Mouse (Mus musculus) ES-E14 (cell line): Measurements from ENCODE around the gene Akr1c19. TPM values are rescaled to one million over a fixed set of nuclear protein-coding genes. Genes with fewer than 3 reads are reported as not detected.
"Not testable (repeated sequence)": the region's sequence is repeated elsewhere in the genome, so short reads cannot be mapped to it uniquely, and the experiment has no call there.

ENCODE experiments used
- DNase-seq: peaks from one replicate; pipeline ENCODE4 v3.0.0-alpha.2; 2013; ENCODE audit warnings: low read depth, low spot score
- H3K27ac ChIP-seq: 2 replicates; pipeline ENCODE4 v1.5.1; 2012; ENCODE audit warnings: low read depth, mild to moderate bottlenecking, low read length, moderate library complexity, mixed read lengths; ENCODE audit not compliant: poor library complexity, insufficient read depth, severe bottlenecking
- H3K36me3 ChIP-seq: 2 replicates; pipeline ENCODE4 v1.6.1; 2012; ENCODE audit warnings: mild to moderate bottlenecking, low read length, moderate library complexity, mixed read lengths; ENCODE audit not compliant: control insufficient read depth, poor library complexity, insufficient read depth, severe bottlenecking
- H3K4me1 ChIP-seq, 2 experiments: fragments of 150-350 bp in 1 of 2; sonication (generic) in 1 of 2; 2 replicates each; pipeline ENCODE4 v1.6.1; 2012; ENCODE audit warnings: low read length in 2 of 2, mild to moderate bottlenecking in 1 of 2, mixed read lengths in 1 of 2; ENCODE audit not compliant: control insufficient read depth in 2 of 2, insufficient read depth in 2 of 2, poor library complexity in 1 of 2
- H3K4me3 ChIP-seq, 2 experiments: fragments of 150-350 bp in 1 of 2; sonication (generic) in 1 of 2; 2 replicates each; pipeline ENCODE4 v1.5.1; 2012; ENCODE audit warnings: low read length in 2 of 2, low read depth in 1 of 2, mild to moderate bottlenecking in 1 of 2, mixed read lengths in 1 of 2; ENCODE audit not compliant: insufficient read depth in 1 of 2, poor library complexity in 1 of 2, severe bottlenecking in 1 of 2
- H3K9ac ChIP-seq: 2 replicates; pipeline ENCODE4 v1.6.1; 2012; ENCODE audit warnings: low read depth, mild to moderate bottlenecking, low read length, mixed read lengths; ENCODE audit not compliant: poor library complexity, insufficient read depth, severe bottlenecking
- H3K9me3 ChIP-seq: fragments of 150-350 bp; sonication (generic); 2 replicates; pipeline ENCODE4 v1.6.1; 2012; ENCODE audit warnings: low read depth, mild to moderate bottlenecking, low read length; ENCODE audit not compliant: control insufficient read depth, insufficient read depth
- CHD2 ChIP-seq: IDR thresholded peaks from 2 replicates; pipeline ENCODE4 v1.6.1; 2014; ENCODE audit warnings: mild to moderate bottlenecking, low read depth, low read length, inconsistent platforms
- HCFC1 ChIP-seq: IDR thresholded peaks from 2 replicates; pipeline ENCODE4 v1.6.1; 2012; ENCODE audit warnings: low read length, inconsistent platforms, borderline replicate concordance; ENCODE audit not compliant: insufficient read depth
- MAFK ChIP-seq: IDR thresholded peaks from 2 replicates; pipeline ENCODE4 v1.6.1; 2014; ENCODE audit warnings: mild to moderate bottlenecking, low read depth, low read length, inconsistent platforms; ENCODE audit not compliant: insufficient read depth
- ZC3H11A ChIP-seq: IDR thresholded peaks from 2 replicates; pipeline ENCODE4 v1.6.1; 2012; ENCODE audit warnings: low read depth, mild to moderate bottlenecking, inconsistent platforms, low read length, borderline replicate concordance
- ZNF384 ChIP-seq: IDR thresholded peaks from 2 replicates; pipeline ENCODE4 v1.6.1; 2012; ENCODE audit warnings: low read depth, low read length, inconsistent platforms
- in situ Hi-C, 2 experiments: fragments of 600-800 bp; cut with MboI; formaldehyde crosslinking; loops; one replicate each; pipeline ENCODE4 v1.15.1; 2025; ENCODE audit warnings: low sequenced_read_pairs in 2 of 2, inconsistent platforms in 1 of 2; ENCODE audit not compliant: unreplicated experiment in 2 of 2
- total RNA-seq: library from RNA; depleted of rRNA; stranded (reverse); fragments of 300-350 nt; gene quantifications from 2 replicates; pipeline ENCODE4 v1.2.3, GENCODE M21; 2012

The Akr1c19 gene
- total RNA-seq, 1 experiment: not detected

DNA sequence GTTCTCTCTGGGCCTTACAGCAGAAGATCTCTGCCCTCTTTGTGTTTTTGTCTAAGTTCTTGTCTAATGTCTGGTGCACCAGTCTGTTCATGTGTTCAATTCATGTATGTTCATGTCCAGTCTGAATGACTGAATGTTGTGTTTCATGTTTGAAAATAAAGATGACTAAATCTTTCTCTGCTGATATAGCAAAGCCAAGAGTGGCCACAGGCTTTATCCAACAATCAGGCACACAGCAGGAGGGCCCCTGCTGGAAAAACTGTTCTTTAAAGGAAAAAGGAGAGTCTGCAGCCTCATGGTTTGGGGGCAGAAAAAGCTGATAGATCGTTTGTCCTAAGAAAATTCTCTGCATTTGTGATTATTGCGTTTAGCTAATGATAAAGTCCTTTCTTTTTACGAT is 16.2 kb upstream of the Akr1c19 start:
- no peak for TF ChIP-seq ZNF384
- TF ChIP-seq CHD2: no peak
- no peak for TF ChIP-seq MAFK
- TF ChIP-seq HCFC1: no peak
- TF ChIP-seq ZC3H11A: no peak
- DNase-seq: no peak
- H3K4me1 ChIP-seq: peaks cover 0 to 2% of the 10 kb centered on the region in 2 experiments; a peak in 1 of 4 replicates
- 0 out of 2 replicates have a peak, but pooled peaks cover 4% of the 10 kb centered on the region for H3K9me3 ChIP-seq
- no peak overlapping the region for H3K9ac ChIP-seq
- in situ Hi-C loops: no loop called here
- H3K36me3 ChIP-seq: no peaks in the 10 kb centered on the region
- no peak overlapping the region; the same call in 1 of the 2 replicates for H3K27ac ChIP-seq
- H3K4me3 ChIP-seq: no peak overlapping the region

DNA sequence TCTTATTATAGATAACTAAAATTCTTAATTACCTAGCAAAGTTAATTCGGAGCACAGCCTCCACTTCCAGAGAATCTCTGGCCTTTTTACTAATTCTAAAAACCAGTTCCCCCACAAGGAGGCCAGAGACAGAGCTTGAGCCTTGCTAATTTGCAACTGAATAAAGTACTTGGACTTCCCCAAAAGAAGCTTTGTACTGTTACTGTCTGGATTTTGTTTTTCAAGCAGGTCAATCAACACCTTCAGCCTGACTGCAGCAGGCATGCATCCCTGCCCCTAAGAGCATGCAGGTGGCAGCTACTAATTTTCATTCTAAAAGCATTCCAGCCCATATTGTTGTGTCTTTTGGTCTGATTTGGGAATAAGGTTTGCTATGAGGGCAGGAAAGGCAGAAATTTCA is 13.0 kb upstream of the Akr1c19 start:
- in situ Hi-C loops: not testable (repeated sequence)
- H3K27ac ChIP-seq: peak overlapping the region; percentile 53; the same call in 1 of the 2 replicates

DNA sequence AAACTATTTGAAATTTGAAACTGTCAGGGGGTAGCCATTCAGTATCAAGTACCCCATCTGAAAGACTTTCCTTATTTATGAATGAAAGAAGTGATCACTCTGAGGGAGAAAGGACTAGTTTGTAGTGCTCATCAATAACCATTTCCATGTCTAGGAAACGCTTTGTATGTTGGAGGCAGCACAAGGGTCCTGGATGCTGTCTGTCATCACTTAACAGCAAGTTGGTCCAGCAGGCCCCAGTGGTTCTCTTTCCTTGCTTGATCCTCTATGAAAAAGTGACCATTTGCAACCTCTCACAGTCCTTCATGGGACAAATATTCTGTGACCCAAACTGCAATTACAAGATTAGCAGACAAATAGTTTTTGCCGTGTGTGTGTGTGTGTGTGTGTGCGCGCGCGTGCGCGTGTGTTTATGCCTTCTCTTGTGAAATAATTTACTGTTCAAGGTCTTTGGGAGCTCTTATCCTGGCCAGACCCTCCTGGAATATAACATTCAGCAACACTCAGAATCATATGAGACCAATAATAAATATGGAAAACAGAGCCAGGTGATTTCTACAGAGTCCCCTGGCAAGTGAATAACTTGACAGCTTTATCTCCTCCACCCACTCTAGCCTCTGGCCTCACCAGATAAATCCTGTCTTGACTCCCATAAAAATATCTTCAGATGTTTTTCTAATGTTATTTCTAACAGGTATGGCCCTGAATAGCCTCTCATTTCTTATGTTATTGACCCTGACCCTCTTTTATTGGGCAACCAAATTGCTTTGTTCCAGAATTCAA is 2.5 kb downstream of the Akr1c19 start:
- no peak overlapping the region for H3K9ac ChIP-seq
- TF ChIP-seq ZNF384: no peak
- H3K4me1 ChIP-seq: no peaks in the 10 kb centered on the region
- in situ Hi-C loops: no loop called here
- no peaks in the 10 kb centered on the region for H3K36me3 ChIP-seq
- DNase-seq: no peak
- H3K9me3 ChIP-seq: no peaks in the 10 kb centered on the region
- no peak overlapping the region for H3K27ac ChIP-seq
- no peak overlapping the region for H3K4me3 ChIP-seq

More for the DNA sequence above, 13.0 kb upstream of the Akr1c19 start:
- not testable (repeated sequence) for H3K4me3 ChIP-seq, H3K9me3 ChIP-seq, H3K9ac ChIP-seq, H3K36me3 ChIP-seq, H3K4me1 ChIP-seq, DNase-seq

- no peak for DNase-seq
- in situ Hi-C loops: no loop called here
Measured at GRCm38 (mm10) chr13:4233135-4233534, 4.6 kb downstream of the Akr1c19 start.

GRCm38 (mm10) chr13:4233536-4234172 is 5.2 kb downstream of the Akr1c19 start:
- Histone ChIP-seq H3K4me3 (no peak overlapping the region), H3K36me3 (no peaks in the 10 kb centered on the region), H3K9ac (no peak overlapping the region), H3K27ac (no peak overlapping the region), H3K4me1 (no peaks in the 10 kb centered on the region), H3K9me3 (no peaks in the 10 kb centered on the region)
- no peak for DNase-seq
- TF ChIP-seq HCFC1 (no peak), ZC3H11A (no peak), ZNF384 (no peak), CHD2 (no peak), MAFK (no peak)
- in situ Hi-C loops: no loop called here

More at GRCm38 (mm10) chr13:4233135-4233534, 4.6 kb downstream of the Akr1c19 start:
- Histone ChIP-seq H3K36me3 (no peaks in the 10 kb centered on the region), H3K4me1 (no peaks in the 10 kb centered on the region), H3K9ac (no peak overlapping the region), H3K9me3 (no peaks in the 10 kb centered on the region), H3K4me3 (no peak overlapping the region), H3K27ac (no peak overlapping the region)
- TF ChIP-seq ZC3H11A (no peak), CHD2 (no peak), MAFK (no peak), ZNF384 (no peak), HCFC1 (no peak)
